In the genomic region with DNA sequence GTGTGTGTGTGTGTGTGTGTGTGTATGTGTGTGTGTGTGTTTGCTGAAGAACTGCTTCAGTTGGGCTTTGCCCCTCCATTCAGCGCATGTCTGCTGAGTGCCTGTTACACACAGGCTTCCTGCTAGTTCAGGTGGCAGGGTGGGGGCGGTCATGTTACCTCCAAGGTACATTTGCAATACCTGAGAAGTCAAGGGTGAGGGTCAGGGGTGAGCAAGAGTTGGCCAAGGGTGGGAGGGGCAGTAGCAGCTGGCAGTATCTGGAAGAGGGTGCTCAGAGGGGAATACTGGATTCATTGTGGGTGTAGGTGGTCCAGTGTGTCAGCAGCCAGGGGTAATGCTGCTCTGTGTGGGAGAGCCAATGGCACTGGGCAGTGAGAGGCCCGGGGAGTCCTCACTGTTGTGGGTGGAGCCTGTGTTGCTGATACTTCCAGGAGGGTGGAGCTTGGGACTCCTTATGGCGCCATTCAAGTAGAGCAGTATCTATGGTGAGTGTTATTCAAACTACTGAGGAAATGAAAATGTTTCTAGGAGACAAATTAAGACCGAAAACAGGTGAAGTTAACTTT, we compare ENCODE assay signal across 11 mouse cellular contexts. TPM values are rescaled to one million over a fixed set of nuclear protein-coding genes. Genes with fewer than 3 reads are reported as not detected.
DNase-seq lines count a peak whose midpoint lies in the region; ATAC-seq and TF ChIP-seq lines count a peak whose summit lies in the region.
"Had no signal": no experiment of that assay in that cellular context is flagged by ENCODE, and none has a peak within 500 bp of the region (broad histone marks: within the 10 kb centered on the region; RNA-seq: fewer than 3 reads in every experiment).

No protein-coding gene starts in this region.

- H3K27ac ChIP-seq in intestine, embryonic 15.5 days: no peak overlapping the region
- H3K27ac ChIP-seq in intestine, postnatal 0 days (ENCODE audit: low read depth, low read length): peak overlapping the region; percentile 41; the same call in 1 of the 2 replicates
- H3K27ac ChIP-seq in liver, postnatal 0 days (ENCODE audit: low read depth): peak overlapping the region; percentile 67
- H3K27ac ChIP-seq: kidney, postnatal 0 days had no signal

- no peak overlapping the region for H3K4me2 ChIP-seq in intestine, embryonic 15.5 days (replicated peaks)
- no peak overlapping the region for H3K4me2 ChIP-seq in intestine, postnatal 0 days (replicated peaks; ENCODE audit: low read depth)
- H3K4me2 ChIP-seq in liver, postnatal 0 days (ENCODE audit: low read depth, low read length): no peak overlapping the region

- H3K9me3 ChIP-seq in intestine, embryonic 15.5 days: no peaks in the 10 kb centered on the region
- H3K9me3 ChIP-seq in intestine, postnatal 0 days (ENCODE audit: control insufficient read depth): no peaks in the 10 kb centered on the region
- no peaks in the 10 kb centered on the region for H3K9me3 ChIP-seq in liver, postnatal 0 days (ENCODE audit: low read length)

- H3K9ac ChIP-seq in intestine, embryonic 15.5 days: no peak overlapping the region
- H3K9ac ChIP-seq in intestine, postnatal 0 days (ENCODE audit: low read depth, low read length): no peak overlapping the region
- no peak overlapping the region for H3K9ac ChIP-seq in liver, postnatal 0 days (replicated peaks)

- no peaks in the 10 kb centered on the region for H3K27me3 ChIP-seq in intestine, embryonic 15.5 days (replicated peaks)
- H3K27me3 ChIP-seq in intestine, postnatal 0 days (replicated peaks; ENCODE audit: control insufficient read depth, insufficient read depth, low read length): no peaks in the 10 kb centered on the region
- H3K27me3 ChIP-seq in liver, postnatal 0 days (ENCODE audit: insufficient read depth, low read length): no peaks in the 10 kb centered on the region

- no peak for TF ChIP-seq EP300 in liver, postnatal 0 days (IDR thresholded peaks at IDR 0.05; ENCODE audit: low read depth)

- WGBS in intestine, embryonic 15.5 days: 82% methylated on average over 5 of the region's 5 CpGs
- 61% methylated on average over 5 of the region's 5 CpGs for WGBS in intestine, postnatal 0 days
- 65% methylated on average over 5 of the region's 5 CpGs for WGBS in liver, postnatal 0 days (ENCODE audit: insufficient replicate concordance)

- no peak overlapping the region for H3K4me3 ChIP-seq in intestine, embryonic 15.5 days (replicated peaks)
- no peak overlapping the region for H3K4me3 ChIP-seq in intestine, postnatal 0 days (ENCODE audit: low read depth, low read length)
- no peak overlapping the region for H3K4me3 ChIP-seq in liver, postnatal 0 days (ENCODE audit: low read depth, low read length)
- H3K4me3 ChIP-seq: myocyte had no signal

- H3K4me1 ChIP-seq in intestine, embryonic 15.5 days (replicated peaks): peaks cover 35% of the 10 kb centered on the region
- H3K4me1 ChIP-seq in intestine, postnatal 0 days (replicated peaks; ENCODE audit: control insufficient read depth, insufficient read depth, low read length): peaks cover 4% of the 10 kb centered on the region
- peaks cover 38% of the 10 kb centered on the region for H3K4me1 ChIP-seq in liver, postnatal 0 days (ENCODE audit: insufficient read depth)

- ATAC-seq in intestine, embryonic 15.5 days: peak; percentile 41
- ATAC-seq in intestine, postnatal 0 days: peak; percentile 76
- ATAC-seq in liver, postnatal 0 days: peak; percentile 36

- no peaks in the 10 kb centered on the region for H3K36me3 ChIP-seq in intestine, embryonic 15.5 days
- H3K36me3 ChIP-seq in intestine, postnatal 0 days (ENCODE audit: control insufficient read depth, insufficient read depth): no peaks in the 10 kb centered on the region; the same call in 1 of the 2 replicates
- H3K36me3 ChIP-seq in liver, postnatal 0 days (replicated peaks; ENCODE audit: insufficient read depth, low read length): no peaks in the 10 kb centered on the region

- peak; percentile 70 to 75 for DNase-seq in lung, adult 18-20 months
- no peak for DNase-seq in lung, postnatal 4 days
- DNase-seq in liver, postnatal 0 days: peak; percentile 39
- DNase-seq in thymus, postnatal 14 days: no peak
- DNase-seq in frontal cortex, postnatal 25 days (ENCODE audit: low spot score in 2 of 2): no peak
- no peak for DNase-seq in spleen, postnatal 10 days (ENCODE audit: low spot score in 2 of 2)
- DNase-seq: right cerebral cortex, postnatal 25 days had no signal

- TF ChIP-seq CTCF in intestine, postnatal 0 days (IDR thresholded peaks at IDR 0.05; ENCODE audit: low read depth): no peak
- no peak for TF ChIP-seq CTCF in liver, postnatal 0 days (IDR thresholded peaks at IDR 0.05; ENCODE audit: low read depth)

RNA-seq across cellular contexts. Expression of a gene that starts 43.7 kb away (rescaled TPM):
- polyA plus RNA-seq in intestine, embryonic 15.5 days (2015; fragmentation: Nextera tagmentation; extraction: Ambion mirVana): 3.2 and 4.1 TPM in 2 replicates
- polyA plus RNA-seq in intestine, postnatal 0 days (2015; fragmentation: Nextera tagmentation; extraction: Ambion mirVana): 4.3 and 5.2 TPM in 2 replicates
- polyA plus RNA-seq in liver, postnatal 0 days (2015; fragmentation: Nextera tagmentation; extraction: Ambion mirVana): 0.96 and 1.3 TPM in 2 replicates

Comparison
In these comparisons a context has a peak if more than half of its experiments do, and no peak if none do; other contexts are left out.
1. DNase-seq: peak in lung, adult 18-20 months (2 of 2) and liver, postnatal 0 days (single experiment); none in lung, postnatal 4 days (0 of 2), thymus, postnatal 14 days (single experiment), frontal cortex, postnatal 25 days (0 of 2) and spleen, postnatal 10 days (0 of 2).
2. Peak in every context shown above with its lines, with median percentiles within 50 percentile points of each other: ATAC-seq.